Mouse (Mus musculus): Measurements from ENCODE around the gene Patz1. TPM values are rescaled to one million over a fixed set of nuclear protein-coding genes. Genes with fewer than 3 reads are reported as not detected.

Patz1 gene
- polyA plus RNA-seq, 1 experiment from 2014 or later = 116 TPM

DNA sequence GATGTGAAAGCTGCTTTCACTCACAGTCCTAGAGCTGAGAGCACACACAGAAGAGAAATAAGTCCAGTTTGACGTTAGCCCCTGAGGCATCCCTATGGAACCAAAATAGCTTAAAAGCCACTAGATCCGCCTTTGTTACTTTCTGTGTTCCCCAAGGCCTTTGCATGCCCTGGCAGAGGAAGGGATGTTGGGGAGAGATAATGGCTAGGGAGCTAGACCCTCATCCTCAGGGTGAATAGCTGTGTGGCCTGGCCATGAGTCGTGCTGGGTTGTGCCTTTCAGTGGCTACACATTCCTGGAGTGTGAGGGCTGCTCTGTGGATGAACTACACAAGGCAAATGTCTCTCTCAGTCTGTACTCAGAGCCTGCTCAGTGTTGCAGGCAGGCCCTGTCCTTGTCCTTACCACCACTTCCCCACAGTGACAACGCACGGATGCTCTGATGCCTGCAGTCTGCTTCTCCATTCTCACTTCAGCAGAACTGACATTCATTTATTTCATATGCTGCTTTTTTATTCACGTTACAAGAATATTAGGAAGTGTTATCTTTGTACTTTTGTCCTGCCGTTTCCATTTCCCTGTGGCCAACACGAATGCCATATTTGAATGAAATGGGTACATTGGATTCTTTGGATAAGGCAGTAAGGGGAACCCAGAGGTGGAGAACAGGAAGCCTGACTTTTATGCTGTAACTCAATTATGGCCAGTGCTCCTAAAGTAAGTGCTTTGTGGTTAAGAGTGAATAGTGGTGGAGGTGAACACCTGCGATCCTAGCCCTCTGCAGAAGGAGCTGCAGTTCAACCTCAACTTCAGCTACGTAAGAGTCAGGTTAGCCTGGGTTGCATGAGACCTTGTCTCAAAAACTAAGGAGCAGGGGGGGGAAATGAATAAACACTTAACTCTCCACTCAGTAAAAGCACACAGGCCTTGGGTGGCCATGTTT lies 9.5 kb downstream of the Patz1 start:
- no peaks in the 10 kb centered on the region for H3K27me3 ChIP-seq (ENCODE audit: insufficient read depth, poor library complexity, severe bottlenecking)
- H3K36me3 ChIP-seq = peaks cover 100% of the 10 kb centered on the region
- H3K27ac ChIP-seq = no peak overlapping the region
- H3K4me3 ChIP-seq = no peak overlapping the region
- peaks cover 39% of the 10 kb centered on the region for H3K4me1 ChIP-seq (replicated peaks)
- 90% methylated on average over 10 of the region's 10 CpGs for WGBS
- H3K9me3 ChIP-seq = no peaks in the 10 kb centered on the region
- no peak for DNase-seq (ENCODE audit: low spot score)

GRCm38 (mm10) chr11:3298813-3299185 lies 10.1 kb downstream of the Patz1 start:
- no peaks in the 10 kb centered on the region for H3K27me3 ChIP-seq (ENCODE audit: insufficient read depth, poor library complexity, severe bottlenecking)
- DNase-seq (ENCODE audit: low spot score) = no peak
- H3K36me3 ChIP-seq = peaks cover 100% of the 10 kb centered on the region
- H3K4me3 ChIP-seq = no peak overlapping the region
- peaks cover 33% of the 10 kb centered on the region for H3K4me1 ChIP-seq (replicated peaks)
- WGBS = 94% methylated on average over 14 of the region's 14 CpGs
- no peak overlapping the region for H3K27ac ChIP-seq
- H3K9me3 ChIP-seq = no peaks in the 10 kb centered on the region

GRCm38 (mm10) chr11:3301075-3301474 lies 12.4 kb downstream of the Patz1 start:
- Histone ChIP-seq H3K4me3 (no peak overlapping the region), H3K4me1 (replicated peaks) (peaks cover 10% of the 10 kb centered on the region), H3K9me3 (no peaks in the 10 kb centered on the region), H3K27ac (no peak overlapping the region), H3K27me3 (ENCODE audit: insufficient read depth, poor library complexity, severe bottlenecking) (no peaks in the 10 kb centered on the region), H3K36me3 (peaks cover 100% of the 10 kb centered on the region)
- DNase-seq (ENCODE audit: low spot score) = no peak
- 95% methylated on average over 5 of the region's 5 CpGs for WGBS

DNA sequence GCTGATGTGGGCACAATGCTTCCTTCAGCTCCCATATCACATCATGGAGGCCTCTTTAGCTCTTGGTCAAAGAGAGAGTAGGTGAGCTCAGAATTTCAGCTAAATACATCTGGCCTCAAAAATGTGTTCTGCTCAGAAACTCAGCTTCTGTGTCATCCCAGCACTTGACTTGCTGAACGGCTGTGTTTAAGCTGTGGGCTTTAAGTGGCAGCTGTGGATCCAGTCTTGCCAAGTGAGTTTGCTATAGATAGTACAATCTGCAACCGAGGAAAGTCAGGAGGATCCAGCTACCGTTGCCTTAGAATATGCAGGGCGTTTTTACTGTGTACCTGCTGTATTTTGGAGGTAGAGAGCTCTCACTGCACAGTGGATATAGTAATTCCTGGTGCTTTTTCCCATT lies 13.7 kb downstream of the Patz1 start:
- 94% methylated on average over 4 of the region's 4 CpGs for WGBS
- Histone ChIP-seq H3K27me3 (ENCODE audit: insufficient read depth, poor library complexity, severe bottlenecking) (no peaks in the 10 kb centered on the region), H3K4me1 (replicated peaks) (no peaks in the 10 kb centered on the region), H3K27ac (no peak overlapping the region), H3K4me3 (no peak overlapping the region), H3K9me3 (no peaks in the 10 kb centered on the region), H3K36me3 (peaks cover 100% of the 10 kb centered on the region)
- DNase-seq (ENCODE audit: low spot score) = no peak

DNA sequence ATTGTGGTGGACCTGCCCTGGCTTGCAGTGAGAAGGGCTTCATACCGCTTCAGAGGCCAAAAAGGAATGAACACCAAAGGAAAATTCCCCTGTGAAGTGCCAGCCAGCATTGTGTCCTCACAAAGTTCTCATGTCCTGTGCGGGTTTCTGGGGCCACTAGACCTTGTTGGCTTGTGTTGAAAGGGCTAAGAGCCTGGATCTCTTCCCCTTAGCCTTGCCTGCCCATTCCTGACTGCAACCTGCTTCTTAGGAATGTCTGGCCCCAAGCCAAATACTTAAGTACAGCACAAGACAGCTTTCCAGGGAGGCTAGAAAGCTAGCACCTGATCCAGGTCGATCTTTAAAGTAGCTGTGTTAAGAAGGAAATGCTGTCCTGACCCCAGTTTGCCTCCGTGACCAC lies 14.1 kb downstream of the Patz1 start:
- Histone ChIP-seq H3K4me1 (replicated peaks) (no peaks in the 10 kb centered on the region), H3K27me3 (ENCODE audit: insufficient read depth, poor library complexity, severe bottlenecking) (no peaks in the 10 kb centered on the region), H3K27ac (no peak overlapping the region), H3K9me3 (no peaks in the 10 kb centered on the region), H3K36me3 (peaks cover 100% of the 10 kb centered on the region), H3K4me3 (no peak overlapping the region)
- no peak for DNase-seq (ENCODE audit: low spot score)
- WGBS = 91% methylated on average over 4 of the region's 4 CpGs

DNA sequence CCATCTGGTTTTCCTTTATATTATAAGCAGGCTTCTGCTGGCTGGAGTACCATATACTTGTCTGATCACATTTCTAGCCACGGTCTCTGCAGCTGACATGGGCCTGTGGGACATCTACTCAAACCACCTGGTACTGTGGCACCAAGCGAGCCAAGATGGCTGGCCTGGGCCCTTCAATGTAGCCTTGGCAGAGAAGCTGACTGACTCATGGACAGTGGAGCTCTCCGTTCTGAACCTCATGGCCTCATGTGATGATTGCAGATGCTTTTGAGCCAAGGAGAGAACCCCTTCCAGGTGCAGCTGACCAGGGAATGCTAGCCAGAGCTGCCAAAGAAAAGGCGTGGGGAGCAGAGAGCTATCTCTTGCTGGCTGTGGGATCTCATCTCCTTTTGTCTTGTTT lies 17.1 kb downstream of the Patz1 start:
- Histone ChIP-seq H3K36me3 (peaks cover 100% of the 10 kb centered on the region), H3K4me3 (no peak overlapping the region), H3K27ac (no peak overlapping the region), H3K9me3 (no peaks in the 10 kb centered on the region), H3K4me1 (replicated peaks) (no peaks in the 10 kb centered on the region), H3K27me3 (ENCODE audit: insufficient read depth, poor library complexity, severe bottlenecking) (no peaks in the 10 kb centered on the region)
- DNase-seq (ENCODE audit: low spot score) = no peak
- 94% methylated on average over 4 of the region's 4 CpGs for WGBS

DNA sequence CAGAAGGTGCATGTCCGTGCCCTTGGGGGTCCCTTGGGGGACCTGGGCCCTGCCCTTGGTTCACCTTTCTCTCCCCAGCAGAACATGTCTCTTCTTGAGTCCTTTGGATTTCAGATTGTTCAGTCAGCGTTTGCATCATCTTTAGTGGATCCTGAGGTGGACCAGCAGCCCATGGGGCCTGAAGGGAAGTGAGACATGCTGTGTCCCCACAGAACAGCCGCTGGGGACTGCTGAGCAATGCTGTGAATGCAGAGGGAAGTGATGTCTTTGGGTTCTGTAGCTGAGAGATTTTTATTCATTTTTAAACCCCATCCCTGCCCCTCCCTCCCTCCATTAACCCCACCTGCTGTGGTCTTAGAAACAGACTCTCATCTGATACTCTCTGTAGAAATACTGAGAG lies 19.2 kb downstream of the Patz1 start:
- no peak for DNase-seq (ENCODE audit: low spot score)
- Histone ChIP-seq H3K27me3 (ENCODE audit: insufficient read depth, poor library complexity, severe bottlenecking) (no peaks in the 10 kb centered on the region), H3K9me3 (no peaks in the 10 kb centered on the region), H3K27ac (no peak overlapping the region), H3K36me3 (peaks cover 100% of the 10 kb centered on the region), H3K4me3 (no peak overlapping the region), H3K4me1 (replicated peaks) (no peaks in the 10 kb centered on the region)
- WGBS = 93% methylated on average over 3 of the region's 3 CpGs

DNA sequence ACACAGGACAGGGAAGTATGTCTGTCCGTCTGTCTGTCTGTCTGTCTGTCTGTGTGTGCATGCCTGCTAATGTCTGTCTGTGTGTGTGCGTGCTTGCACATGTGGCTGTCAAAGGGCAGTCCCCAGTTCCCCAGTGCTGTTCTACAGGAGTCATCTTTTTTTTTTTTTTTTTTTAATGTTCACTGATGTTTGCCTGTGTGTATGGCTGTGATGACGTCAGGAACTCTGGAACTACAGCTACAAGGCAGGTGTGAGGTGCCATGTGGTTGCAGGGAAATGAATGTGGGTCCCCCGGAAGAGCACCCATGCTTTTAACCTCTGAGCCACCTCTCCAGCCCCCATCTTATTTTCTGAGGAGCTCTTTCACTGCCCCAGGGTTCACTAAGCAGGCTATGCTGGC lies 21.2 kb downstream of the Patz1 start:
- Histone ChIP-seq H3K4me3 (no peak overlapping the region), H3K4me1 (replicated peaks) (no peaks in the 10 kb centered on the region), H3K27ac (no peak overlapping the region), H3K27me3 (ENCODE audit: insufficient read depth, poor library complexity, severe bottlenecking) (no peaks in the 10 kb centered on the region), H3K9me3 (no peaks in the 10 kb centered on the region), H3K36me3 (peaks cover 94% of the 10 kb centered on the region)
- 92% methylated on average over 4 of the region's 4 CpGs for WGBS
- DNase-seq (ENCODE audit: low spot score) = no peak

- H3K36me3 ChIP-seq = peaks cover 86% of the 10 kb centered on the region
- WGBS = 95% methylated on average over 9 of the region's 10 CpGs
- no peaks in the 10 kb centered on the region for H3K4me1 ChIP-seq (replicated peaks)
- no peaks in the 10 kb centered on the region for H3K9me3 ChIP-seq
- H3K27ac ChIP-seq = no peak overlapping the region
- H3K4me3 ChIP-seq = no peak overlapping the region
- no peaks in the 10 kb centered on the region for H3K27me3 ChIP-seq (ENCODE audit: insufficient read depth, poor library complexity, severe bottlenecking)
- DNase-seq (ENCODE audit: low spot score) = no peak
These were observed 22.3 kb downstream of the Patz1 start for GRCm38 (mm10) chr11:3310789-3311585.

DNA sequence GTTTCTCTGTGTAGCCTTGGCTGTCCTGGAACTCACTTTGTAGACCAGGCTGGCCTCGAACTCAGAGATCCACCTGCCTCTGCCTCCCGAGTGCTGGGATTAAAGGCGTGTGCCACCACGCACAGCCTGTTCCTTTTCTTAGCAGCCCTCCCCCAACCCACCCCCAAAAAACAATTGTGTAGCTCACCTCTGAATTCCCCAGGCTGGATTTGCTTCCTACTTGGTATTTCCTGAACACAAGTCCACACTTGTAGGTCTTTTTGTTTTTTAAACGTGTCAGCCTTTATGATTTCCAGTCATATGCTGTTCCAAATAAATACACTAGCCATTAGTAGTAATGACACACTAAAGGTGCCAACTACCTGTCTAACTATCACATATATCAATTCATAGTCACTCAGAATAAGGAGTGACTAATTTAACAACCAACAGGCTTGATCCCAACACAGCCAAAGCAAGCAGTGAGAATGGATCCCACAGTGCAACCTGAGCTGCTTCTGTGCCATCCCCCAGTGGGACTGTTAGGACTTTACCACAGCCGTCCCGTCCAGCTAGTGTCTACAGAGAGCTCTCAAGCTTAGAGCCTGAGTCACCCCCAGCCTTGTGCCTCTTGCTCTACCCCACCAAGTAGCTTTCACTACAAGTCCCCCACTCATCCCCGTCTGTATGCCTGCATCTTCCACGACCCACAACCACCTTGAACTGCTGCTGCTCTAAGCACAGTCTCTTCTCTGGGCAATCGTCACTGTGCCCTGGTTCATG lies 23.1 kb downstream of the Patz1 start:
- no peak overlapping the region for H3K4me3 ChIP-seq
- no peaks in the 10 kb centered on the region for H3K27me3 ChIP-seq (ENCODE audit: insufficient read depth, poor library complexity, severe bottlenecking)
- no peaks in the 10 kb centered on the region for H3K4me1 ChIP-seq (replicated peaks)
- H3K9me3 ChIP-seq = no peaks in the 10 kb centered on the region
- no peak for DNase-seq (ENCODE audit: low spot score)
- peaks cover 83% of the 10 kb centered on the region for H3K36me3 ChIP-seq
- no peak overlapping the region for H3K27ac ChIP-seq
- 85% methylated on average over 10 of the region's 10 CpGs for WGBS

- DNase-seq (ENCODE audit: low spot score) = no peak
- WGBS = 91% methylated on average over 1 of the region's 1 CpGs
- H3K27ac ChIP-seq = no peak overlapping the region
- no peak overlapping the region for H3K4me3 ChIP-seq
- no peaks in the 10 kb centered on the region for H3K27me3 ChIP-seq (ENCODE audit: insufficient read depth, poor library complexity, severe bottlenecking)
- H3K9me3 ChIP-seq = peaks cover 3% of the 10 kb centered on the region; the same call in 1 of the 2 replicates
- no peaks in the 10 kb centered on the region for H3K4me1 ChIP-seq (replicated peaks)
- peaks cover 78% of the 10 kb centered on the region for H3K36me3 ChIP-seq
These were observed 24.6 kb downstream of the Patz1 start for GRCm38 (mm10) chr11:3313294-3313693.

- peak; percentile 36 for DNase-seq (ENCODE audit: low spot score)
- Histone ChIP-seq H3K27me3 (ENCODE audit: insufficient read depth, poor library complexity, severe bottlenecking) (no peaks in the 10 kb centered on the region), H3K4me3 (no peak overlapping the region), H3K27ac (no peak overlapping the region), H3K9me3 (peaks cover 3% of the 10 kb centered on the region; the same call in 1 of the 2 replicates), H3K36me3 (peaks cover 69% of the 10 kb centered on the region), H3K4me1 (replicated peaks) (no peaks in the 10 kb centered on the region)
- 29% methylated on average over 2 of the region's 2 CpGs for WGBS
These were observed 25.5 kb downstream of the Patz1 start for GRCm38 (mm10) chr11:3314148-3314547.
